Mouse (Mus musculus): ENCODE measurements around the gene Scgb1a1.

The Scgb1a1 gene

GRCm38 (mm10) chr19:9040649-9041048, 47.1 kb downstream of the Scgb1a1 start:
- no peak for DNase-seq

- no peak for DNase-seq
These were observed 47.8 kb downstream of the Scgb1a1 start for GRCm38 (mm10) chr19:9039928-9040327.

GRCm38 (mm10) chr19:9039266-9039665, 48.5 kb downstream of the Scgb1a1 start:
- no peak for DNase-seq

- DNase-seq = no peak
These were observed 49.6 kb downstream of the Scgb1a1 start for GRCm38 (mm10) chr19:9038136-9038535.

- DNase-seq = no peak
These were observed 52.7 kb downstream of the Scgb1a1 start for GRCm38 (mm10) chr19:9035101-9035500.

- no peak for DNase-seq
These were observed 53.3 kb downstream of the Scgb1a1 start for GRCm38 (mm10) chr19:9034480-9034879.
